Mouse (Mus musculus): ENCODE measurements around the gene Casr. TPM values are rescaled to one million over a fixed set of nuclear protein-coding genes. Genes with fewer than 3 reads are reported as not detected.

The Casr gene
- polyA plus RNA-seq, 1 experiment, result 0.31 TPM

- H3K4me3 ChIP-seq (ENCODE audit: insufficient read depth, low read length), result no peak overlapping the region
- H3K27ac ChIP-seq (ENCODE audit: insufficient read depth, low read length), result no peak overlapping the region
- no peaks in the 10 kb centered on the region for H3K4me1 ChIP-seq (ENCODE audit: control insufficient read depth, insufficient read depth, low read length)
- TF ChIP-seq POLR2A (IDR thresholded peaks at IDR 0.05; ENCODE audit: extremely low read depth, insufficient read depth, low read length) (no peak), CTCF (IDR thresholded peaks at IDR 0.05; ENCODE audit: extremely low read depth, insufficient read depth, low read length) (no peak)
These were observed 97.9 kb downstream of the Casr start for GRCm38 (mm10) chr16:36464076-36464475.

- Histone ChIP-seq H3K4me3 (ENCODE audit: insufficient read depth, low read length) (no peak overlapping the region), H3K4me1 (ENCODE audit: control insufficient read depth, insufficient read depth, low read length) (no peaks in the 10 kb centered on the region), H3K27ac (ENCODE audit: insufficient read depth, low read length) (no peak overlapping the region)
- TF ChIP-seq CTCF (IDR thresholded peaks at IDR 0.05; ENCODE audit: extremely low read depth, insufficient read depth, low read length) (no peak), POLR2A (IDR thresholded peaks at IDR 0.05; ENCODE audit: extremely low read depth, insufficient read depth, low read length) (no peak)
These were observed 101.5 kb downstream of the Casr start for GRCm38 (mm10) chr16:36460426-36460825.

GRCm38 (mm10) chr16:36455342-36455802 lies 106.6 kb downstream of the Casr start, which contains the start of gene Stfa3:
Gene Stfa3, minus strand, starts transcription at chr16:36455392.
- Histone ChIP-seq H3K27ac (ENCODE audit: insufficient read depth, low read length) (no peak within 1 kb of the TSS), H3K4me1 (ENCODE audit: control insufficient read depth, insufficient read depth, low read length) (no peaks in the 10 kb centered on the region), H3K4me3 (ENCODE audit: insufficient read depth, low read length) (no peak within 1 kb of the TSS)
- TF ChIP-seq CTCF (IDR thresholded peaks at IDR 0.05; ENCODE audit: extremely low read depth, insufficient read depth, low read length) (no peak), POLR2A (IDR thresholded peaks at IDR 0.05; ENCODE audit: extremely low read depth, insufficient read depth, low read length) (no peak)

Other genes with a start within 250 kb of the Casr start
- not detected in 2 replicates for gene BC117090, start 227.8 kb downstream of the Casr start, polyA plus RNA-seq (2012; rRNA removed)
- gene BC100530, start 194.4 kb downstream of the Casr start, polyA plus RNA-seq (2012; rRNA removed), result not detected in 2 replicates
- gene Stfa2, start 153.7 kb downstream of the Casr start, polyA plus RNA-seq (2012; rRNA removed), result not detected in 2 replicates
- not detected in 2 replicates for gene Stfa3, start 106.7 kb downstream of the Casr start, polyA plus RNA-seq (2012; rRNA removed)
- 2.7 and 3.2 TPM in 2 replicates for gene Cd86, start 103.9 kb upstream of the Casr start, polyA plus RNA-seq (2012; rRNA removed)
- gene Ildr1, start 131.8 kb upstream of the Casr start, polyA plus RNA-seq (2012; rRNA removed), result 0.36 and 0.42 TPM in 2 replicates
- 35.9 and 39.5 TPM in 2 replicates for gene Slc15a2, start 222.8 kb upstream of the Casr start, polyA plus RNA-seq (2012; rRNA removed)

Measured in cortical plate, adult 2 months (tissue).